Mouse (Mus musculus) spleen, postnatal 4 days (tissue): ENCODE measurements at regions not wholly inside any gene's neighbourhood (a gene's known extent, or its start where the extent isn't known, plus 50 kb on each side); places are given as distances from the start of the nearest gene placed in this dataset.

Experiments
- DNase-seq, 2 experiments: peaks; one replicate each; pipeline ENCODE4 v3.0.0; 2022; ENCODE audit warnings: low spot score in 2 of 2

DNA sequence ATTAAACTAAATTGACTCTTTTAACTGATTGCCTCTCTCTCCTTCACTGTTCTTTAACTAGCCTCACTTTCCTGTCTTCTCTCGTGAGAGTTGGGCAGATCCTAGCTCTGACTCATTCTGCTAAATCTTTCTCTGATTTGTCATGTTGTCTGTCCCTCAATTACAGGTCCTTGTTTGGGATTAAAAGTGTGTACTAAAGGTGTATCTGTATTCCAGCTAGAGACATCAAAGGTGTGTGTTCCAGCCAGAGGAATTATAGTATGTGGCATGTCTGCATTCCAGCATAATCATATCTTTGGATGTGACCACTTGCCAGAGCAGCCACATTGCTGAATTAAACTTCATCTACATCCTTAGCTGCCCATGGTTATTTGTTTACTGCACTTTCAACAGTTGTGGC, 167.5 kb upstream of the Fam83b start:
- DNase-seq: no peak

DNA sequence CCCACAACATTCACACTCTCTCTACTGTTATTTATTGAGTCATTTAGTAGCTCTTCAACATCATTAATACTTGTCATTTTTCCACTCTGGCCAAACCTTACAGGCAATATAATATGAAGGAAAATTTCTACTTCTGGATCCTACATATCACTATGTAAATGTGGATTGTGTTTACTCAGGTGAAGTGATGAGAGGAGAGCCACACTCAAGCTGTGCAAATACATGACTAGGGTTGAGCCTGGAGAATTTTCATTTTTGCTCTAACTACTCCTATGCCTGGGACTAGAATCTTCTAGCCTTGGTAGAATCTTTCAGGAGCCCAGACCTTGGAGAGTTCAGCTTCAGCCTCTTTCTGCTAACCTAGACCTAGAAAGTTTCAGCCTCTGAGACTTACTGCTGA, 166.9 kb upstream of the Fam83b start:
- DNase-seq: no peak

GRCm38 (mm10) chr9:76722881-76723280, 156.0 kb upstream of the Fam83b start:
- no peak for DNase-seq

GRCm38 (mm10) chr9:76715852-76716251, 148.9 kb upstream of the Fam83b start:
- no peak for DNase-seq

DNA sequence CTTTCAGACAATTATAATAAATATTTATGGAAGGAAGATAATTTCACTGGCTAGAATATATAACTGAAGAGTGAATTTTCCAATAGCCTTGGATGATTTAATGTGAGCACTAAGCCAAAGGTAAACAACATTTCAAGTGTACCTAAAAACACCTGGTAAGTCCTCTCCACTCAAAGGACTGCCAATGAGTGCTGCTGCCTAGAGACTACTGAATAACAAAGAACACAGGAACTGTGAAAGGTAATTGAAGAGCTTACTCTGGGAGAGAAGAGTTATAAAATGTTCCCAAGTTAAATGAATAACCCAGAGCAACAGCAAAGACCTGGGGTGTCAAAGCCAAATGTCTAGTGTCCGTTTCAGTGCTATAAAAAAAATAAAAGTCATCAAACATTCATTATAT, 139.5 kb upstream of the Fam83b start:
- no peak for DNase-seq

GRCm38 (mm10) chr9:76705786-76706185, 138.9 kb upstream of the Fam83b start:
- no peak for DNase-seq

GRCm38 (mm10) chr9:76695547-76695946, 128.6 kb upstream of the Fam83b start:
- no peak for DNase-seq

- no peak for DNase-seq
Observed at GRCm38 (mm10) chr9:76692976-76693375, 126.1 kb upstream of the Fam83b start.

DNA sequence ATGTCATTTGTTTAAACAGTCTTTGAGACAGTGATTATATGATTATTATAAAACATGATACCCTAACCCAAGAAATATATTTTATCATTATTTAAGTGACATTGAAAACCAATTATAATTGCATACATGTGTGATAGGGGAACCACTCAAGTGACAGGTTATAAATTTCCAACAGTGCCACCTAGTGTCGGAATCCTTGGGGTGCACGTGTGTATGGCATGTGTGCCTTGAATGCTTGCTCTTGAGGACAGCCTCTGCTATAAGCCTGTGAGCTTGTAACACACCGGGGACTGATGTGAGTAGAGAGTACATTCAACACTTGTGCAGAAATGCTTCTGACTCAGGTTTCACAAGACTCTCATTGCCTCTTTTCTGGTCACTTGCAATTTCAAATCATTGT, 93.9 kb upstream of the Fam83b start:
- DNase-seq: peak; percentile 19 to 63

GRCm38 (mm10) chr9:76659798-76660197, 92.9 kb upstream of the Fam83b start:
- no peak for DNase-seq

GRCm38 (mm10) chr9:76653311-76653710, 86.4 kb upstream of the Fam83b start:
- no peak for DNase-seq

GRCm38 (mm10) chr9:76649484-76649883, 82.6 kb upstream of the Fam83b start:
- DNase-seq: no peak

DNA sequence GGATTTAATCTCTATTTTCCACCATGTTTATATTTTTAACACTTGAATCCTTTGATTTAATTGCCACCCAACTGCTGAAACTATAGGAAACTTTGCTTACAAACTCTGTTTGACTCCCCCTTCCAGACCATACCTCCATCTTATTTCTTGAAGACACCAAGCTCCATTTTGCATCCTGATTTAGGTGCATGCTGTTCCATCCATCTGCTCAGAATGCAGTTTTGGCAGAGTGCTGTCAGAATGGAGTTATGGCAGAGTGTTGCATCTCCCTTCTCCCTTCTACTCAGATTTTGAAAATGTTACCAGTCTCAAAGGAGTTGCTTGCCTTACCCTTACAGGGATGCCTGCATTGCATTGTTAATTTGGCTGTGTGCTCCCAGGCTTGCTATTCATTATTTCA, 79.5 kb upstream of the Fam83b start:
- no peak for DNase-seq
